Mouse (Mus musculus): ENCODE measurements at regions not wholly inside any gene's neighbourhood (a gene's known extent, or its start where the extent isn't known, plus 50 kb on each side); places are given as distances from the start of the nearest gene placed in this dataset.

DNA sequence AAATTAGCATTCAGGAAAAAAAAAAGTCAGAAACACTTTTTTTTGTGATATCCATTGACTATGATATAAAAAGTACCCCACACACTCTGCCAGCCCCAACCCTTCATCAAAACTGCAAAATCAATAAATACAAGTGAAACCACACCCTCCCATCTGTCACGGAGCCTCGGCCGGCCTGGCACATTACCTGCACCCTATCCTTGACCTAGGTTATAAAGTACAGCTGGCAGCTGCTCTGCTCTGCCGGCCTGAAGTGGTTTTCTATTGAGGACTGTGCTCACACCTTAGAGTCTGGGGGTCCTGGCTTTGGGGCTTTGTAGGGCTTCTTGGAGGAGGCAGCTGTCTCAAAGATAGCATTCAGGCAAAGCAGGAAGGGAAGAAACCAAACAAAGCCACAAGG is 120.6 kb upstream of the Arglu1 start:
- no peak for TF ChIP-seq POLR2A (IDR thresholded peaks at IDR 0.05; ENCODE audit: insufficient read length, low read depth)
- TF ChIP-seq USF1 (IDR thresholded peaks at IDR 0.05; ENCODE audit: low read depth): no peak
- TF ChIP-seq CEBPB (IDR thresholded peaks at IDR 0.05; ENCODE audit: insufficient read depth, poor library complexity, severe bottlenecking): no peak
- TF ChIP-seq SRF (IDR thresholded peaks at IDR 0.05; ENCODE audit: control insufficient read depth, insufficient read length, low read depth): no peak
- TF ChIP-seq POLR2AphosphoS2 (IDR thresholded peaks at IDR 0.05; ENCODE audit: insufficient read length, low read depth): no peak
- TF ChIP-seq MAX (IDR thresholded peaks at IDR 0.05; ENCODE audit: low read depth): no peak
- TF ChIP-seq REST (IDR thresholded peaks at IDR 0.05; ENCODE audit: insufficient read depth, insufficient read length): no peak
